Mouse (Mus musculus) limb, embryonic 15.5 days (tissue): ENCODE measurements at regions not wholly inside any gene's neighbourhood (a gene's known extent, or its start where the extent isn't known, plus 50 kb on each side); places are given as distances from the start of the nearest gene placed in this dataset.

Experiments used
- ATAC-seq: fragments of 200-750 bp; cut with Nextera tagmentation; 2 replicates; pipeline ENCODE4 v1.8.0; 2017; ENCODE audit warnings: low read depth, moderate TSS enrichment; ENCODE audit not compliant: insufficient number of reproducible peaks, low FRiP score, low TSS enrichment
- H3K27ac ChIP-seq: fragments of 300-500 bp; sonication (generic); 2 replicates; pipeline ENCODE4 v1.5.1; 2015; ENCODE audit warnings: moderate library complexity, mild to moderate bottlenecking, inconsistent platforms
- H3K27me3 ChIP-seq: fragments of 300-500 bp; sonication (generic); 2 replicates; pipeline ENCODE4 v1.6.1; 2015; ENCODE audit warnings: inconsistent platforms
- H3K36me3 ChIP-seq: fragments of 300-500 bp; sonication (generic); 2 replicates; pipeline ENCODE4 v1.6.1; 2015; ENCODE audit warnings: inconsistent platforms
- H3K4me1 ChIP-seq: fragments of 300-500 bp; sonication (generic); 2 replicates; pipeline ENCODE4 v1.6.1; 2015; ENCODE audit warnings: inconsistent platforms
- H3K4me2 ChIP-seq: fragments of 300-500 bp; sonication (generic); 2 replicates; pipeline ENCODE4 v1.6.1; 2015; ENCODE audit warnings: mild to moderate bottlenecking, inconsistent platforms
- H3K4me3 ChIP-seq: fragments of 300-500 bp; sonication (generic); 2 replicates; pipeline ENCODE4 v1.5.1; 2015; ENCODE audit warnings: mild to moderate bottlenecking, inconsistent platforms
- H3K9ac ChIP-seq: fragments of 300-500 bp; sonication (generic); 2 replicates; pipeline ENCODE4 v1.6.1; 2015; ENCODE audit warnings: inconsistent platforms
- H3K9me3 ChIP-seq: fragments of 300-500 bp; sonication (generic); 2 replicates; pipeline ENCODE4 v1.6.1; 2016; ENCODE audit warnings: inconsistent platforms
- WGBS: fragments of 180-500 bp; shearing (Covaris S2); methylation state at CpG from one replicate; pipeline ENCODE4 v1.1.7; 2015; 5-methylcytosine and 5-hydroxymethylcytosine counted together

GRCm38 (mm10) chr9:100404426-100404825 is 82.2 kb downstream of the Il20rb start:
- H3K9ac ChIP-seq, result no peak overlapping the region
- 88% methylated on average over 5 of the region's 5 CpGs for WGBS
- no peak for ATAC-seq
- no peak overlapping the region for H3K4me2 ChIP-seq
- H3K27ac ChIP-seq, result no peak overlapping the region
- H3K27me3 ChIP-seq, result no peaks in the 10 kb centered on the region
- H3K9me3 ChIP-seq, result no peaks in the 10 kb centered on the region
- H3K36me3 ChIP-seq, result no peaks in the 10 kb centered on the region
- H3K4me1 ChIP-seq, result no peaks in the 10 kb centered on the region
- no peak overlapping the region for H3K4me3 ChIP-seq

GRCm38 (mm10) chr9:100400366-100400765 is 86.2 kb downstream of the Il20rb start:
- no peak overlapping the region for H3K9ac ChIP-seq
- H3K36me3 ChIP-seq, result no peaks in the 10 kb centered on the region
- no peak for ATAC-seq
- no peak overlapping the region for H3K27ac ChIP-seq
- H3K4me3 ChIP-seq, result no peak overlapping the region
- H3K4me1 ChIP-seq, result no peaks in the 10 kb centered on the region
- peaks cover 4% of the 10 kb centered on the region; the same call in 1 of the 2 replicates for H3K27me3 ChIP-seq
- H3K9me3 ChIP-seq, result no peaks in the 10 kb centered on the region
- H3K4me2 ChIP-seq, result no peak overlapping the region
- 22% methylated on average over 8 of the region's 8 CpGs for WGBS

- ATAC-seq, result no peak
- Histone ChIP-seq H3K4me1 (no peaks in the 10 kb centered on the region), H3K36me3 (no peaks in the 10 kb centered on the region), H3K4me3 (no peak overlapping the region), H3K9ac (no peak overlapping the region), H3K27me3 (peaks cover 4% of the 10 kb centered on the region; the same call in 1 of the 2 replicates), H3K9me3 (no peaks in the 10 kb centered on the region), H3K27ac (no peak overlapping the region), H3K4me2 (no peak overlapping the region)
- WGBS, result 89% methylated on average over 7 of the region's 7 CpGs
These were observed 90.2 kb downstream of the Il20rb start for GRCm38 (mm10) chr9:100396340-100396910.

- 6% methylated on average over 5 of the region's 5 CpGs for WGBS
- no peak overlapping the region for H3K9ac ChIP-seq
- no peak overlapping the region for H3K4me2 ChIP-seq
- H3K4me3 ChIP-seq, result no peak overlapping the region
- H3K9me3 ChIP-seq, result no peaks in the 10 kb centered on the region
- no peaks in the 10 kb centered on the region for H3K4me1 ChIP-seq
- no peaks in the 10 kb centered on the region for H3K36me3 ChIP-seq
- no peak overlapping the region for H3K27ac ChIP-seq
- no peak for ATAC-seq
- peaks cover 4% of the 10 kb centered on the region; the same call in 1 of the 2 replicates for H3K27me3 ChIP-seq
These were observed 90.9 kb downstream of the Il20rb start for GRCm38 (mm10) chr9:100395711-100396110.

GRCm38 (mm10) chr9:100394632-100395031 is 92.0 kb downstream of the Il20rb start:
- no peaks in the 10 kb centered on the region for H3K36me3 ChIP-seq
- no peak overlapping the region for H3K27ac ChIP-seq
- H3K9ac ChIP-seq, result no peak overlapping the region
- no peaks in the 10 kb centered on the region for H3K9me3 ChIP-seq
- WGBS, result 69% methylated on average over 1 of the region's 1 CpGs
- no peak overlapping the region for H3K4me2 ChIP-seq
- peaks cover 4% of the 10 kb centered on the region; the same call in 1 of the 2 replicates for H3K27me3 ChIP-seq
- no peak overlapping the region for H3K4me3 ChIP-seq
- no peak for ATAC-seq
- H3K4me1 ChIP-seq, result no peaks in the 10 kb centered on the region

- Histone ChIP-seq H3K27ac (no peak overlapping the region), H3K36me3 (no peaks in the 10 kb centered on the region), H3K9me3 (no peaks in the 10 kb centered on the region), H3K9ac (no peak overlapping the region), H3K27me3 (peaks cover 4% of the 10 kb centered on the region; the same call in 1 of the 2 replicates), H3K4me3 (no peak overlapping the region), H3K4me2 (no peak overlapping the region), H3K4me1 (no peaks in the 10 kb centered on the region)
- 47% methylated on average over 5 of the region's 5 CpGs for WGBS
- ATAC-seq, result no peak
These were observed 92.4 kb downstream of the Il20rb start for GRCm38 (mm10) chr9:100394166-100394565.

GRCm38 (mm10) chr9:100392262-100392661 is 94.3 kb downstream of the Il20rb start:
- H3K4me3 ChIP-seq, result no peak overlapping the region
- H3K9ac ChIP-seq, result no peak overlapping the region
- no peak overlapping the region for H3K4me2 ChIP-seq
- 17% methylated on average over 1 of the region's 1 CpGs for WGBS
- H3K36me3 ChIP-seq, result no peaks in the 10 kb centered on the region
- no peak for ATAC-seq
- H3K27me3 ChIP-seq, result no peaks in the 10 kb centered on the region
- no peaks in the 10 kb centered on the region for H3K9me3 ChIP-seq
- H3K4me1 ChIP-seq, result peaks cover 2% of the 10 kb centered on the region; the same call in 1 of the 2 replicates
- H3K27ac ChIP-seq, result no peak overlapping the region

- H3K9ac ChIP-seq, result no peak overlapping the region
- no peak for ATAC-seq
- H3K9me3 ChIP-seq, result no peaks in the 10 kb centered on the region
- H3K4me1 ChIP-seq, result peaks cover 7% of the 10 kb centered on the region; the same call in 1 of the 2 replicates
- no peak overlapping the region for H3K4me3 ChIP-seq
- H3K27me3 ChIP-seq, result no peaks in the 10 kb centered on the region
- no peak overlapping the region for H3K4me2 ChIP-seq
- WGBS, result 57% methylated on average over 8 of the region's 8 CpGs
- no peak overlapping the region for H3K27ac ChIP-seq
- no peaks in the 10 kb centered on the region for H3K36me3 ChIP-seq
These were observed 94.9 kb downstream of the Il20rb start for GRCm38 (mm10) chr9:100391566-100392213.

GRCm38 (mm10) chr9:100388393-100388792 is 98.2 kb downstream of the Il20rb start:
- peaks cover 7% of the 10 kb centered on the region; the same call in 1 of the 2 replicates for H3K4me1 ChIP-seq
- ATAC-seq, result no peak
- WGBS, result 79% methylated on average over 7 of the region's 7 CpGs
- no peak overlapping the region for H3K4me3 ChIP-seq
- no peak overlapping the region for H3K9ac ChIP-seq
- no peaks in the 10 kb centered on the region for H3K27me3 ChIP-seq
- H3K9me3 ChIP-seq, result no peaks in the 10 kb centered on the region
- no peaks in the 10 kb centered on the region for H3K36me3 ChIP-seq
- no peak overlapping the region for H3K4me2 ChIP-seq
- no peak overlapping the region for H3K27ac ChIP-seq

GRCm38 (mm10) chr9:100387171-100387685 is 99.4 kb downstream of the Il20rb start:
- Histone ChIP-seq H3K4me1 (peaks cover 7% of the 10 kb centered on the region; the same call in 1 of the 2 replicates), H3K4me2 (peak overlapping the region; percentile 8; the same call in 1 of the 2 replicates), H3K9me3 (no peaks in the 10 kb centered on the region), H3K9ac (no peak overlapping the region), H3K4me3 (no peak overlapping the region), H3K36me3 (no peaks in the 10 kb centered on the region), H3K27me3 (no peaks in the 10 kb centered on the region), H3K27ac (no peak overlapping the region)
- 15% methylated on average over 13 of the region's 13 CpGs for WGBS
- ATAC-seq, result no peak

GRCm38 (mm10) chr9:100382492-100382891 is 104.1 kb downstream of the Il20rb start:
- ATAC-seq, result no peak
- no peak overlapping the region for H3K9ac ChIP-seq
- no peaks in the 10 kb centered on the region for H3K36me3 ChIP-seq
- no peaks in the 10 kb centered on the region for H3K9me3 ChIP-seq
- H3K27ac ChIP-seq, result no peak overlapping the region
- H3K27me3 ChIP-seq, result no peaks in the 10 kb centered on the region
- no peak overlapping the region for H3K4me3 ChIP-seq
- H3K4me2 ChIP-seq, result no peak overlapping the region
- H3K4me1 ChIP-seq, result peaks cover 7% of the 10 kb centered on the region; the same call in 1 of the 2 replicates
- WGBS, result 70% methylated on average over 5 of the region's 5 CpGs

GRCm38 (mm10) chr9:100369921-100370320 is 116.7 kb downstream of the Il20rb start:
- Histone ChIP-seq H3K9me3 (no peaks in the 10 kb centered on the region), H3K4me1 (no peaks in the 10 kb centered on the region), H3K4me2 (no peak overlapping the region), H3K27ac (no peak overlapping the region), H3K36me3 (no peaks in the 10 kb centered on the region), H3K4me3 (no peak overlapping the region), H3K9ac (no peak overlapping the region), H3K27me3 (no peaks in the 10 kb centered on the region)
- no peak for ATAC-seq
- WGBS, result 83% methylated on average over 5 of the region's 5 CpGs
